Mouse (Mus musculus): ENCODE results near the gene Pigw. TPM values are rescaled to one million over a fixed set of nuclear protein-coding genes. Genes with fewer than 3 reads are reported as not detected.

Gene Pigw
- 2.8 and 3.6 TPM in 2 replicates for polyA plus RNA-seq (2015; fragmentation: Nextera tagmentation; extraction: Ambion mirVana)

- Histone ChIP-seq H3K4me2 (peak within 1 kb of the TSS; percentile 97), H3K27me3 (no peaks in the 10 kb centered on the region), H3K27ac (peak within 1 kb of the TSS; percentile 92), H3K4me3 (peak within 1 kb of the TSS; percentile 89), H3K9ac (peak within 1 kb of the TSS; percentile 88), H3K9me3 (no peaks in the 10 kb centered on the region), H3K36me3 (peaks cover 21% of the 10 kb centered on the region), H3K4me1 (peaks cover 25% of the 10 kb centered on the region)
- peak; percentile 95 for ATAC-seq (ENCODE audit: borderline replicate concordance, extremely low read depth, low FRiP score, low TSS enrichment)
- WGBS, result under 1% methylated on average over 78 of the region's 81 CpGs
These were observed at the start of gene Pigw, which contains the start of gene Myo19 for GRCm38 (mm10) chr11:84879772-84880464. Pigw (minus strand) TSS chr11:84880285. Myo19 (plus strand) TSS chr11:84880148.

- H3K27ac ChIP-seq, result no peak overlapping the region
- H3K4me3 ChIP-seq, result no peak overlapping the region
- H3K9me3 ChIP-seq, result no peaks in the 10 kb centered on the region
- H3K4me1 ChIP-seq, result no peaks in the 10 kb centered on the region
- H3K36me3 ChIP-seq, result no peaks in the 10 kb centered on the region
- 85% methylated on average over 8 of the region's 8 CpGs for WGBS
- no peak for ATAC-seq (ENCODE audit: borderline replicate concordance, extremely low read depth, low FRiP score, low TSS enrichment)
- H3K9ac ChIP-seq, result no peak overlapping the region
- H3K4me2 ChIP-seq, result no peak overlapping the region
- no peaks in the 10 kb centered on the region for H3K27me3 ChIP-seq
These were observed 40.9 kb upstream of the Pigw start for GRCm38 (mm10) chr11:84920981-84921380.

DNA sequence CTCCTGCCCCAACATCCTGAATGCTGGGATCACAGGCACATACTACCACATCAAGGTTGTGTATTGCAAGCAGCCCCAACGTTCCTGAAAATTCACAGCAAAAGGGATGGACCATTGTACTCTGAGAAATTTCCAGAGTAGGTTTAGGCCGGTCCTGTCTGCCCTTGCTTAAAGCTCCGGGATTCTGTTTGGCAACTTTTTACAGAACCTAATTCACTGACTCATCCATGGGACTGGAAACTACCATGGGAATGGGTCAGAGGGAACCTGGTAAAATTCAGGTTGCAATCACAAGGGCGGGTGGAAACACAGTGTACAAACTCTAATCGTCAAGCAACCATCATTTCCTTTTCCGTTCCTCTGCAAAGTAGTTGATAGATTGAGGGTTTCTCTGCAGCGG is 39.9 kb upstream of the Pigw start:
- 60% methylated on average over 7 of the region's 7 CpGs for WGBS
- H3K4me2 ChIP-seq, result no peak overlapping the region
- H3K27me3 ChIP-seq, result no peaks in the 10 kb centered on the region
- no peaks in the 10 kb centered on the region for H3K9me3 ChIP-seq
- H3K27ac ChIP-seq, result no peak overlapping the region
- no peak overlapping the region for H3K4me3 ChIP-seq
- H3K4me1 ChIP-seq, result peaks cover 5% of the 10 kb centered on the region
- no peak overlapping the region for H3K9ac ChIP-seq
- ATAC-seq (ENCODE audit: borderline replicate concordance, extremely low read depth, low FRiP score, low TSS enrichment), result no peak
- H3K36me3 ChIP-seq, result no peaks in the 10 kb centered on the region

GRCm38 (mm10) chr11:84919276-84919675 is 39.2 kb upstream of the Pigw start:
- WGBS, result 31% methylated on average over 3 of the region's 3 CpGs
- Histone ChIP-seq H3K9ac (no peak overlapping the region), H3K4me1 (peaks cover 11% of the 10 kb centered on the region), H3K36me3 (no peaks in the 10 kb centered on the region), H3K27ac (no peak overlapping the region), H3K9me3 (no peaks in the 10 kb centered on the region), H3K4me3 (no peak overlapping the region), H3K27me3 (no peaks in the 10 kb centered on the region), H3K4me2 (no peak overlapping the region)
- ATAC-seq (ENCODE audit: borderline replicate concordance, extremely low read depth, low FRiP score, low TSS enrichment), result no peak

DNA sequence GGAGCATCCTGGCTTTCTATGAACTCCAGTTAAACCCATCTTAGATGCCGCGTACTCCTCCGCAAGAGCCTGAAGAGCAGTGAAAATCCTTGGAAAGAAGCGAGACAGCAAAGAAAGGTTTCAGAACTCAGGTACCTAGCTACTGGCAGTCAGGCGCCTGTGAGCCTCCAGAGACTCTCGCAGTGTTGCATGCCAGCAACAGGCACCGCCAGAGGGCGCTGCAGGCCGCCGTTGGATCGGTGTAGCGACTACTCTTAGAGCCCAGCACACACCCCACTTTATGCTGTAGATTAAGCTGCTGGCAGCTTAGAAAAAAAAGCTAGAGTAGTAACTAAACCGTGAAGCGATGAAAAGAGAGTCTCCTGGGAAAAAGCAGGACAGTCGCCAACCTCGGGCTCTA is 38.3 kb upstream of the Pigw start:
- H3K27ac ChIP-seq, result no peak overlapping the region
- peak overlapping the region; percentile 34; the same call in 1 of the 2 replicates for H3K4me2 ChIP-seq
- no peaks in the 10 kb centered on the region for H3K27me3 ChIP-seq
- H3K9ac ChIP-seq, result no peak overlapping the region
- ATAC-seq (ENCODE audit: borderline replicate concordance, extremely low read depth, low FRiP score, low TSS enrichment), result peak; percentile 70; the same call in 1 of the 2 replicates
- no peaks in the 10 kb centered on the region for H3K36me3 ChIP-seq
- no peak overlapping the region for H3K4me3 ChIP-seq
- no peaks in the 10 kb centered on the region for H3K9me3 ChIP-seq
- WGBS, result 4% methylated on average over 16 of the region's 16 CpGs
- H3K4me1 ChIP-seq, result peaks cover 11% of the 10 kb centered on the region

DNA sequence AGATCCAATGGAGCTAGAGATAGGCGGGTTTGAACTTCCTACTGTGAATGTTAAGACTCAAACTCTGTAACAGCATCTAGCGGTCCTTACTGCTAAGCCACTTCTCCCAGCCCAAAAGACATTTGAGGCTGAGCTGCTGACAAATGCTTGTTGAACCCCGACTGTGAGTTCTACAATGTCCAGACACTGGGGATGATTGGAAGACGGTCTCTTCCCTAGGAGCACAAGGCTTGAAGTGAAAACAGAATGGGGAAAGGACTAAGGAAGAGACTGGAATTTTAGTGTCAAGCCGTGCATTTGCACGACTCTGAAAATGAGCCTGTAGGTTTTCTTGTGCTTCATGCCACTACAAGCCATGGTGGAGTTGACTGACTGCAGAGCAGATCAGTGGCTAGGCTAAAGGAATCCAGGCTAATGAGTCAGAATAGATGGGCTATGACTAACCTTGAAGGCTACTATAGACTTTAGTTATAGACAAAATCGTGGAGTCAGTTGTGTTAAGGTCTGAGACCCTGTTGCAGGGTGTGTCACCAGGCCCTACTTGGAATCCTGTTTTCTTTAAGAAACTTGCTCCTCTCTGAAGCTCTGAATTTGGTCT is 36.7 kb upstream of the Pigw start:
- peak overlapping the region; percentile 21; the same call in 1 of the 2 replicates for H3K9ac ChIP-seq
- H3K27me3 ChIP-seq, result no peaks in the 10 kb centered on the region
- no peak for ATAC-seq (ENCODE audit: borderline replicate concordance, extremely low read depth, low FRiP score, low TSS enrichment)
- 0 out of 2 replicates have a peak, but pooled peaks cover 9% of the 10 kb centered on the region for H3K36me3 ChIP-seq
- peaks cover 11% of the 10 kb centered on the region for H3K4me1 ChIP-seq
- H3K9me3 ChIP-seq, result no peaks in the 10 kb centered on the region
- peak overlapping the region; percentile 58 for H3K4me2 ChIP-seq
- H3K27ac ChIP-seq, result no peak overlapping the region
- peak overlapping the region; percentile 80 for H3K4me3 ChIP-seq
- 59% methylated on average over 7 of the region's 7 CpGs for WGBS

GRCm38 (mm10) chr11:84916053-84916702 is 36.1 kb upstream of the Pigw start, which contains the start of gene Znhit3:
Znhit3 (minus strand) TSS chr11:84916366.
- Histone ChIP-seq H3K4me2 (peak within 1 kb of the TSS; percentile 58), H3K27ac (no peak within 1 kb of the TSS), H3K4me3 (peak within 1 kb of the TSS; percentile 80), H3K4me1 (peaks cover 11% of the 10 kb centered on the region), H3K27me3 (no peaks in the 10 kb centered on the region), H3K9ac (peak within 1 kb of the TSS; percentile 70), H3K9me3 (no peaks in the 10 kb centered on the region), H3K36me3 (peaks cover 14% of the 10 kb centered on the region)
- peak; percentile 82; the same call in 1 of the 2 replicates for ATAC-seq (ENCODE audit: borderline replicate concordance, extremely low read depth, low FRiP score, low TSS enrichment)
- WGBS, result 4% methylated on average over 34 of the region's 34 CpGs

GRCm38 (mm10) chr11:84914673-84915072 is 34.6 kb upstream of the Pigw start:
- no peak overlapping the region for H3K9ac ChIP-seq
- peak overlapping the region; percentile 58; the same call in 1 of the 2 replicates for H3K4me2 ChIP-seq
- H3K36me3 ChIP-seq, result peaks cover 26% of the 10 kb centered on the region
- H3K9me3 ChIP-seq, result no peaks in the 10 kb centered on the region
- H3K4me1 ChIP-seq, result peaks cover 11% of the 10 kb centered on the region
- no peaks in the 10 kb centered on the region for H3K27me3 ChIP-seq
- H3K27ac ChIP-seq, result no peak overlapping the region
- peak overlapping the region; percentile 80; the same call in 1 of the 2 replicates for H3K4me3 ChIP-seq
- 81% methylated on average over 5 of the region's 5 CpGs for WGBS
- no peak for ATAC-seq (ENCODE audit: borderline replicate concordance, extremely low read depth, low FRiP score, low TSS enrichment)

GRCm38 (mm10) chr11:84910411-84910810 is 30.3 kb upstream of the Pigw start:
- H3K27ac ChIP-seq, result no peak overlapping the region
- H3K36me3 ChIP-seq, result peaks cover 56% of the 10 kb centered on the region
- peaks cover 10% of the 10 kb centered on the region for H3K4me1 ChIP-seq
- WGBS, result 84% methylated on average over 4 of the region's 4 CpGs
- no peak for ATAC-seq (ENCODE audit: borderline replicate concordance, extremely low read depth, low FRiP score, low TSS enrichment)
- H3K4me3 ChIP-seq, result no peak overlapping the region
- no peak overlapping the region for H3K4me2 ChIP-seq
- no peak overlapping the region for H3K9ac ChIP-seq
- no peaks in the 10 kb centered on the region for H3K9me3 ChIP-seq
- no peaks in the 10 kb centered on the region for H3K27me3 ChIP-seq

DNA sequence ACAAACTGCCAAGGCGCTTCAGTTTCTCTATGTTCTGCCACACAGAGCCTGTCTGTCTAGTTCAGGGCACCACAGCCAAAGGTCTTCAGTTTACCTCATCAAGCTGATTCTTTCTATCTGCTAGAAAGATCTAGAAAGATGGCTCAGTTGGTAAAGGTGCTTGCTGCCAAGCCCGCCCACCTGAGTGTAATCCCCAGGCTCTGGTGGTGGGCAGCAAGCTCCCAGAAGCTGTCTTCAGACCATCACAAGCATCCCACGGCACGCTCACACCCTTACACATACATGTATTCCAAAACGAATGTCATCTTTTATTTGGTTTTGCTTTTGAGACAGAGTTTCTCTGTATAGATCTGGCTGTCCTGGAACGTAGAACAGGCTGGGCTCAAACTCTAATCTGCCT is 28.4 kb upstream of the Pigw start:
- no peak overlapping the region for H3K4me2 ChIP-seq
- 90% methylated on average over 6 of the region's 6 CpGs for WGBS
- H3K9me3 ChIP-seq, result no peaks in the 10 kb centered on the region
- H3K4me3 ChIP-seq, result no peak overlapping the region
- H3K4me1 ChIP-seq, result no peaks in the 10 kb centered on the region
- H3K36me3 ChIP-seq, result peaks cover 66% of the 10 kb centered on the region
- no peak overlapping the region for H3K9ac ChIP-seq
- no peak for ATAC-seq (ENCODE audit: borderline replicate concordance, extremely low read depth, low FRiP score, low TSS enrichment)
- H3K27ac ChIP-seq, result no peak overlapping the region
- no peaks in the 10 kb centered on the region for H3K27me3 ChIP-seq

- H3K4me3 ChIP-seq, result no peak overlapping the region
- H3K4me1 ChIP-seq, result no peaks in the 10 kb centered on the region
- WGBS, result 68% methylated on average over 3 of the region's 3 CpGs
These were observed 27.0 kb upstream of the Pigw start for GRCm38 (mm10) chr11:84907081-84907480.

More at GRCm38 (mm10) chr11:84907081-84907480, 27.0 kb upstream of the Pigw start:
- H3K27ac ChIP-seq, result no peak overlapping the region
- H3K36me3 ChIP-seq, result peaks cover 74% of the 10 kb centered on the region
- H3K27me3 ChIP-seq, result no peaks in the 10 kb centered on the region
- ATAC-seq (ENCODE audit: borderline replicate concordance, extremely low read depth, low FRiP score, low TSS enrichment), result no peak
- H3K9ac ChIP-seq, result no peak overlapping the region
- no peaks in the 10 kb centered on the region for H3K9me3 ChIP-seq
- no peak overlapping the region for H3K4me2 ChIP-seq

Measured in lung, embryonic 15.5 days (tissue).